24 mouse cellular contexts compared by ENCODE assay signal in genomic region chr6:142990516-142990915, GRCm38 (mm10). TPM values are rescaled to one million over a fixed set of nuclear protein-coding genes. Genes with fewer than 3 reads are reported as not detected.
DNase-seq lines count a peak whose midpoint lies in the region; ATAC-seq and TF ChIP-seq lines count a peak whose summit lies in the region.
"Had no signal": no experiment of that assay in that cellular context is flagged by ENCODE, and none has a peak within 500 bp of the region (broad histone marks: within the 10 kb centered on the region; RNA-seq: fewer than 3 reads in every experiment).

No protein-coding gene starts in this region.

- no peaks in the 10 kb centered on the region for H3K27me3 ChIP-seq in heart, adult 2 months (ENCODE audit: control insufficient read depth, insufficient read depth, low read length)
- H3K27me3 ChIP-seq in intestine, embryonic 14.5 days (replicated peaks; ENCODE audit: control insufficient read depth, insufficient read depth, low read length) = no peaks in the 10 kb centered on the region
- no peaks in the 10 kb centered on the region for H3K27me3 ChIP-seq in intestine, embryonic 16.5 days (replicated peaks; ENCODE audit: control insufficient read depth, insufficient read depth, low read length)
- 0 out of 2 replicates have a peak, but pooled peaks cover 2% of the 10 kb centered on the region for H3K27me3 ChIP-seq in limb, embryonic 10.5 days (ENCODE audit: low read depth, poor library complexity, severe bottlenecking)

- TF ChIP-seq CTCF in heart, adult 2 months (IDR thresholded peaks at IDR 0.05) = no peak

- no peak for TF ChIP-seq EP300 in heart, adult 2 months (IDR thresholded peaks at IDR 0.05; ENCODE audit: insufficient read depth, low read depth, low read length)

- 75% methylated on average over 9 of the region's 9 CpGs for WGBS in heart, adult 2 months
- WGBS in intestine, embryonic 14.5 days = 79% methylated on average over 9 of the region's 9 CpGs
- WGBS in intestine, embryonic 16.5 days = 73% methylated on average over 9 of the region's 9 CpGs
- WGBS in limb, embryonic 10.5 days = 80% methylated on average over 9 of the region's 9 CpGs

- no peaks in the 10 kb centered on the region for H3K79me2 ChIP-seq in heart, adult 2 months (replicated peaks; ENCODE audit: control insufficient read depth, insufficient read depth, low read length)

- no peak overlapping the region for H3K9ac ChIP-seq in heart, adult 2 months (ENCODE audit: low read depth, low read length)
- no peak overlapping the region for H3K9ac ChIP-seq in intestine, embryonic 14.5 days (ENCODE audit: low read length)
- H3K9ac ChIP-seq in intestine, embryonic 16.5 days (ENCODE audit: low read depth, low read length) = no peak overlapping the region
- H3K9ac ChIP-seq: embryonic facial prominence, embryonic 12.5 days had no signal

- peak; percentile 76 for DNase-seq in heart, adult 11 months
- no peak for DNase-seq in heart, adult 2 months
- peak; percentile 42 for DNase-seq in intestine, embryonic 14.5 days (ENCODE audit: low spot score)
- DNase-seq in testis, postnatal 10 days (ENCODE audit: low spot score) = peak; percentile 17
- DNase-seq in testis, postnatal 14 days (ENCODE audit: low spot score) = no peak
- DNase-seq in limb, embryonic 10.5 days (ENCODE audit: low spot score) = peak; percentile 30
- DNase-seq in frontal cortex, postnatal 10 days (ENCODE audit: low spot score in 2 of 2) = no peak
- DNase-seq: adrenal gland, adult 8-10 months; adrenal gland, postnatal 14 days; adrenal gland, postnatal 36 days; cerebellum, adult 11-12 months; cerebellum, adult 2 months; cerebellum, adult 9-10 months; cerebellum, postnatal 10 days; cerebellum, postnatal 25 days had no signal

- no peak for TF ChIP-seq POLR2A in heart, adult 2 months (IDR thresholded peaks at IDR 0.05; ENCODE audit: insufficient read depth, low read depth, low read length)

- no peak overlapping the region for H3K4me3 ChIP-seq in heart, adult 2 months
- no peak overlapping the region for H3K4me3 ChIP-seq in intestine, embryonic 14.5 days (ENCODE audit: low read depth, low read length)
- H3K4me3 ChIP-seq in intestine, embryonic 16.5 days (ENCODE audit: low read length) = no peak overlapping the region
- no peak overlapping the region for H3K4me3 ChIP-seq in limb, embryonic 10.5 days
- H3K4me3 ChIP-seq: embryonic facial prominence, embryonic 10.5 days; embryonic facial prominence, embryonic 12.5 days had no signal

- no peak for ATAC-seq in intestine, embryonic 14.5 days (replicated peaks; ENCODE audit: low FRiP score, low TSS enrichment, low read depth)
- no peak for ATAC-seq in intestine, embryonic 16.5 days
- ATAC-seq: activated CD4-positive, CD25-positive, alpha-beta regulatory T cell, adult 4 months; forebrain, embryonic 14.5 days; forebrain, embryonic 16.5 days; Patski had no signal

- H3K4me2 ChIP-seq in intestine, embryonic 14.5 days (ENCODE audit: low read length) = no peak overlapping the region
- H3K4me2 ChIP-seq in intestine, embryonic 16.5 days (ENCODE audit: low read depth, low read length) = no peak overlapping the region
- H3K4me2 ChIP-seq: embryonic facial prominence, embryonic 12.5 days had no signal

- no peaks in the 10 kb centered on the region for H3K9me3 ChIP-seq in intestine, embryonic 14.5 days (ENCODE audit: control insufficient read depth, low read length)
- H3K9me3 ChIP-seq in intestine, embryonic 16.5 days (ENCODE audit: control insufficient read depth, low read length) = no peaks in the 10 kb centered on the region
- no peaks in the 10 kb centered on the region for H3K9me3 ChIP-seq in limb, embryonic 10.5 days (replicated peaks)
- H3K9me3 ChIP-seq: embryonic facial prominence, embryonic 10.5 days; embryonic facial prominence, embryonic 12.5 days; G1E had no signal

- H3K27ac ChIP-seq in heart, adult 2 months = no peak overlapping the region
- H3K27ac ChIP-seq in intestine, embryonic 14.5 days (ENCODE audit: low read depth) = no peak overlapping the region
- no peak overlapping the region for H3K27ac ChIP-seq in intestine, embryonic 16.5 days (ENCODE audit: low read length)
- H3K27ac ChIP-seq in limb, embryonic 10.5 days = no peak overlapping the region
- H3K27ac ChIP-seq: embryonic facial prominence, embryonic 10.5 days; embryonic facial prominence, embryonic 12.5 days had no signal

- no peaks in the 10 kb centered on the region for H3K36me3 ChIP-seq in heart, adult 2 months (ENCODE audit: control insufficient read depth, insufficient read depth, low read length)
- H3K36me3 ChIP-seq in intestine, embryonic 14.5 days (ENCODE audit: control insufficient read depth, insufficient read depth, low read length) = no peaks in the 10 kb centered on the region
- H3K36me3 ChIP-seq in intestine, embryonic 16.5 days (ENCODE audit: control insufficient read depth, insufficient read depth, low read length) = no peaks in the 10 kb centered on the region
- H3K36me3 ChIP-seq in limb, embryonic 10.5 days = no peaks in the 10 kb centered on the region
- H3K36me3 ChIP-seq: embryonic facial prominence, embryonic 10.5 days; embryonic facial prominence, embryonic 12.5 days; G1E had no signal

- peaks cover 2% of the 10 kb centered on the region for H3K4me1 ChIP-seq in heart, adult 2 months (ENCODE audit: control insufficient read depth, insufficient read depth, low read length)
- H3K4me1 ChIP-seq in intestine, embryonic 14.5 days (replicated peaks; ENCODE audit: control insufficient read depth, insufficient read depth, low read length) = peaks cover 16% of the 10 kb centered on the region
- peaks cover 10% of the 10 kb centered on the region for H3K4me1 ChIP-seq in intestine, embryonic 16.5 days (ENCODE audit: control insufficient read depth, insufficient read depth, low read length)
- peaks cover 32% of the 10 kb centered on the region for H3K4me1 ChIP-seq in limb, embryonic 10.5 days

- intact Hi-C loops in heart, adult 2 months (cut with DNase I) = no loop called here

RNA-seq across cellular contexts. Expression of gene St8sia1, which starts 26.3 kb away (rescaled TPM):
- under 1 TPM; 0.10 to 0.11 TPM for total RNA-seq in heart, adult 2 months (2021)
- 0.10 and 0.15 TPM in 2 replicates for polyA plus RNA-seq in heart, adult 2 months (2012; rRNA removed)
- polyA plus RNA-seq in intestine, embryonic 14.5 days (2014; fragmentation: Nextera tagmentation; extraction: Ambion mirVana) = 1.8 and 2.3 TPM in 2 replicates
- 1.4 and 1.6 TPM in 2 replicates for polyA plus RNA-seq in intestine, embryonic 16.5 days (2015; fragmentation: Nextera tagmentation; extraction: Ambion mirVana)
- polyA plus RNA-seq in limb, embryonic 10.5 days (2016; fragmentation: Nextera tagmentation; extraction: Ambion mirVana) = 0.73 and 0.91 TPM in 2 replicates
- polyA plus RNA-seq: C2C12, G1E had no signal

Comparison
In these comparisons a context has a peak if more than half of its experiments do, and no peak if none do; other contexts are left out.
1. DNase-seq: peak in heart, adult 11 months (single experiment), intestine, embryonic 14.5 days (single experiment), testis, postnatal 10 days (single experiment) and limb, embryonic 10.5 days (single experiment); none in heart, adult 2 months (0 of 2), testis, postnatal 14 days (single experiment) and frontal cortex, postnatal 10 days (0 of 2).